Mouse (Mus musculus) liver, embryonic 12.5 days (tissue): ENCODE measurements around the gene Ddx5. TPM values are rescaled to one million over a fixed set of nuclear protein-coding genes. Genes with fewer than 3 reads are reported as not detected.
"Not testable (repeated sequence)": the region's sequence is repeated elsewhere in the genome, so short reads cannot be mapped to it uniquely, and the experiment has no call there.

Source experiments
- ATAC-seq: fragments of 200-750 bp; cut with Nextera tagmentation; 2 replicates; pipeline ENCODE4 v1.8.0; 2017; ENCODE audit warnings: moderate number of reproducible peaks, mild to moderate bottlenecking, moderate library complexity
- H3K27ac ChIP-seq: fragments of 300-500 bp; sonication (generic); 2 replicates; pipeline ENCODE4 v1.5.1; 2016; ENCODE audit warnings: mild to moderate bottlenecking
- H3K27me3 ChIP-seq: fragments of 300-500 bp; sonication (generic); replicated peaks from 2 replicates; pipeline ENCODE4 v1.6.1; 2016; ENCODE audit warnings: mild to moderate bottlenecking, moderate library complexity
- H3K36me3 ChIP-seq: fragments of 300-500 bp; sonication (generic); 2 replicates; pipeline ENCODE4 v1.6.1; 2016; ENCODE audit warnings: mild to moderate bottlenecking, moderate library complexity
- H3K4me1 ChIP-seq: fragments of 300-500 bp; sonication (generic); 2 replicates; pipeline ENCODE4 v1.6.1; 2016
- H3K4me2 ChIP-seq: fragments of 300-500 bp; sonication (generic); 2 replicates; pipeline ENCODE4 v1.6.1; 2016; ENCODE audit warnings: mild to moderate bottlenecking, moderate library complexity
- H3K4me3 ChIP-seq: fragments of 300-500 bp; sonication (generic); 2 replicates; pipeline ENCODE4 v1.5.1; 2016; ENCODE audit warnings: mild to moderate bottlenecking, moderate library complexity
- H3K9ac ChIP-seq: fragments of 300-500 bp; sonication (generic); 2 replicates; pipeline ENCODE4 v1.6.1; 2016; ENCODE audit warnings: mild to moderate bottlenecking, moderate library complexity
- H3K9me3 ChIP-seq: fragments of 300-500 bp; sonication (generic); replicated peaks from 2 replicates; pipeline ENCODE4 v1.6.1; 2016; ENCODE audit warnings: mild to moderate bottlenecking, moderate library complexity
- WGBS: fragments of 180-500 bp; shearing (Covaris S2); methylation state at CpG from one replicate; pipeline ENCODE4 v1.1.7; 2016; ENCODE audit not compliant: insufficient replicate concordance; 5-methylcytosine and 5-hydroxymethylcytosine counted together
- polyA plus RNA-seq: library from polyadenylated mRNA; unstranded; fragments of >200 nt; fragmentation: Nextera tagmentation; extraction: Ambion mirVana; gene quantifications from 2 replicates; pipeline ENCODE4 v1.2.1, GENCODE M21; 2016

Gene Ddx5
- polyA plus RNA-seq, 1 experiment from 2014 or later: 174 TPM

GRCm38 (mm10) chr11:106816316-106816715 lies 27.3 kb upstream of the Ddx5 start:
- Histone ChIP-seq H3K4me1 (no peaks in the 10 kb centered on the region), H3K27me3 (no peaks in the 10 kb centered on the region), H3K4me3 (no peak overlapping the region), H3K27ac (no peak overlapping the region), H3K36me3 (peaks cover 97% of the 10 kb centered on the region), H3K9ac (no peak overlapping the region), H3K9me3 (no peaks in the 10 kb centered on the region), H3K4me2 (no peak overlapping the region)
- 79% methylated on average over 7 of the region's 7 CpGs for WGBS
- no peak for ATAC-seq

DNA sequence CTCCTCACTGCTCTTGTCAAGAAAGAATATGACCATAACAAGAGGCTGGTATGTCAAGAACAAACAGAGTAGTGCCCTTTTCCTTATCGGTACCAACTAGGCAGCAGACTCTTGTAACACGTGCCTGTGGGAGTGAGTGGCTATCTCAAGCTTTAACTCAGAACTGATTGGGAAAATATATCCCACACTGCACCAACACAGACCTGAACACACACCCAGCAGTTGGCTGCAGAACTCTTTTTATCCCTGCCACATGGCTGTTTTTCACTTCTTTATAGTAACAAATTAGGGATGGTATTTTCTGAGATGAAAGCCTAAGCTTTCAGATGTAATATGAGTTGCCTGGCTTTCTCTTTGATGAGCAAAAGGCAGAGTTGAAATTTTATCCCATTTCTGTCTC lies 26.8 kb upstream of the Ddx5 start:
- H3K27ac ChIP-seq: no peak overlapping the region
- H3K4me1 ChIP-seq: no peaks in the 10 kb centered on the region
- H3K4me2 ChIP-seq: no peak overlapping the region
- no peak for ATAC-seq
- 76% methylated on average over 2 of the region's 2 CpGs for WGBS
- no peak overlapping the region for H3K9ac ChIP-seq
- no peaks in the 10 kb centered on the region for H3K9me3 ChIP-seq
- no peak overlapping the region for H3K4me3 ChIP-seq
- peaks cover 98% of the 10 kb centered on the region for H3K36me3 ChIP-seq
- no peaks in the 10 kb centered on the region for H3K27me3 ChIP-seq

DNA sequence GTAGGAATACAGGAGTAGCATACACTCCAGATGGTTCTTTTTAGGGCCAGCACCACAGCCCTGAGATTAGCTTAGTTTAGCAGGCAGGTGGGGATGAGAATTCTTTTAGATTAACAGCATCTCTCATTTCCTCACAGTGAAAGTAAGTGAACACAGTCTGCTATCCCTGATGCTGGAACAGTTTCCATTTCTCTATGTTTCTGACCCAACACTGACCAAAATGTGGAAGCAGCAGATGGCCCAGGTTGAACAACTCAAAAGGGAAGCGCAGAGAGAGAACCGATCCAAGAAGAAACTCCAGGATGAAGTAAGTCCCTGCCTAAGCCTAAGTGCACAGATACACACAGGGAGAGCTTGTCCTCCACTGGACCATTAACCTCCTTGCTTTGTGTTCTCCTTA lies 26.3 kb upstream of the Ddx5 start:
- no peak overlapping the region for H3K4me3 ChIP-seq
- peaks cover 98% of the 10 kb centered on the region for H3K36me3 ChIP-seq
- H3K27me3 ChIP-seq: no peaks in the 10 kb centered on the region
- no peaks in the 10 kb centered on the region for H3K4me1 ChIP-seq
- 84% methylated on average over 2 of the region's 2 CpGs for WGBS
- no peak for ATAC-seq
- H3K9ac ChIP-seq: no peak overlapping the region
- H3K9me3 ChIP-seq: no peaks in the 10 kb centered on the region
- H3K27ac ChIP-seq: no peak overlapping the region
- no peak overlapping the region for H3K4me2 ChIP-seq

GRCm38 (mm10) chr11:106814601-106815320 lies 25.8 kb upstream of the Ddx5 start:
- Histone ChIP-seq H3K27ac (no peak overlapping the region), H3K4me2 (no peak overlapping the region), H3K9me3 (no peaks in the 10 kb centered on the region), H3K4me1 (no peaks in the 10 kb centered on the region), H3K9ac (no peak overlapping the region), H3K36me3 (peaks cover 100% of the 10 kb centered on the region), H3K4me3 (no peak overlapping the region), H3K27me3 (no peaks in the 10 kb centered on the region)
- WGBS: 80% methylated on average over 14 of the region's 14 CpGs
- ATAC-seq: no peak

- Histone ChIP-seq H3K4me2 (no peak overlapping the region), H3K9me3 (no peaks in the 10 kb centered on the region), H3K27me3 (no peaks in the 10 kb centered on the region), H3K27ac (no peak overlapping the region), H3K36me3 (peaks cover 96% of the 10 kb centered on the region), H3K4me1 (no peaks in the 10 kb centered on the region), H3K4me3 (no peak overlapping the region), H3K9ac (no peak overlapping the region)
- WGBS: 81% methylated on average over 7 of the region's 7 CpGs
- ATAC-seq: no peak
Observed at GRCm38 (mm10) chr11:106812410-106813136, 23.6 kb upstream of the Ddx5 start.

DNA sequence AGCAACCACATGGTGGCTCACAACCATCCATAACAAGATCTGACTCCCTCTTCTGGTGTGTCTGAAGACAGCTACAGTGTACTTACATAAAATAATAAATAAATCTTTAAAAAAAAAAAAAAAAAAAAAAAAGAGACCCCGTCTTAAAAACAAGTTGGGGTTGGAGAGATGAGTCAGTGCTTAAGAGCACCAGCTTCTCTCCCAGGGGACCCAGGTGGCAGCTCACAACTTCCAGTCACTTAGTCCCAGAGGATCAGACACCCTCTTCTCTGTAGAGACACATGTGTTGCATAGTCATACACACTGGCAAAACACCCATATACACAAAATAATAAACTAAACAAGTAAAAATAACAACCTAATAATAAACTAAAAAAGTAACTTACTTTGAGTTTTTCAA lies 18.5 kb upstream of the Ddx5 start:
- H3K9ac ChIP-seq, H3K4me3 ChIP-seq, ATAC-seq, H3K27me3 ChIP-seq, H3K4me1 ChIP-seq, H3K9me3 ChIP-seq, H3K27ac ChIP-seq, H3K4me2 ChIP-seq: not testable (repeated sequence)
- H3K36me3 ChIP-seq: peaks cover 84% of the 10 kb centered on the region
- WGBS: 75% methylated on average over 1 of the region's 1 CpGs

DNA sequence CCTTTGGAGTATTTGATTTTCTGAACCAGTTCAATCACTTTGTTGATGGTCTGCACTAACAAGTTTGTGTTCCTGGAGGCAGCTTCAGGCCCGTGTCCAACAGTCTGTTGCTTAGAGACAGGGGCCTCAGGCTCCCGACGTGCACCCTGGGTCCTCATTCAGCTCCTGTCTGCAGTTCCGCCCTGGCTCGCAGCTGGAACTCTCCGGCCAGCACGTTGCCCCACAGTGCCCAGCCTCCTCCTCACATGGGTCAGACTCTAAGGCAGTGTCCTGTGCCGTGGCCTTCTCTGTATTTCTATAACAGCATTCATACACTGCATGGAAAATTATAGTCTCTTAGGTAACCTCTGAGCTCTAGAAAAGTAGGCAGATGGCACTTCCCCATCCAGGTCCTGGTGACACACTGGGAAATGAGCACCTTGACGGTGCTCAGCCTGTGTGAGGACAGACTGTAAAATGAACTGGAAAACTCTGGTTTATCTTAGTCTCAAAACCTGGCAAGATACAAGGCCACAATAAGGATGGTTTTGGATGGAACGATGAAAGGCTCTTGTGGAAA lies 13.2 kb upstream of the Ddx5 start:
- Histone ChIP-seq H3K27ac (no peak overlapping the region), H3K9me3 (0 out of 2 replicates have a peak, but pooled peaks cover 4% of the 10 kb centered on the region), H3K4me2 (no peak overlapping the region), H3K4me3 (no peak overlapping the region), H3K4me1 (no peaks in the 10 kb centered on the region), H3K36me3 (peaks cover 89% of the 10 kb centered on the region), H3K9ac (no peak overlapping the region), H3K27me3 (no peaks in the 10 kb centered on the region)
- WGBS: 79% methylated on average over 10 of the region's 10 CpGs
- no peak for ATAC-seq

GRCm38 (mm10) chr11:106795679-106796078 lies 6.7 kb upstream of the Ddx5 start:
- H3K9ac ChIP-seq: no peak overlapping the region
- peaks cover 88% of the 10 kb centered on the region for H3K36me3 ChIP-seq
- 0 out of 2 replicates have a peak, but pooled peaks cover 4% of the 10 kb centered on the region for H3K9me3 ChIP-seq
- no peaks in the 10 kb centered on the region for H3K27me3 ChIP-seq
- peaks cover 15% of the 10 kb centered on the region for H3K4me1 ChIP-seq
- ATAC-seq: 0 out of 2 replicates have a peak, but pooled peaks have one; percentile 35
- peak overlapping the region; percentile 55 for H3K27ac ChIP-seq
- 36% methylated on average over 9 of the region's 9 CpGs for WGBS
- H3K4me3 ChIP-seq: no peak overlapping the region
- no peak overlapping the region for H3K4me2 ChIP-seq

GRCm38 (mm10) chr11:106793846-106794245 lies 4.9 kb upstream of the Ddx5 start:
- H3K36me3 ChIP-seq: peaks cover 70% of the 10 kb centered on the region
- 66% methylated on average over 4 of the region's 4 CpGs for WGBS
- ATAC-seq: no peak

GRCm38 (mm10) chr11:106789649-106790048 lies 664 bp upstream of the Ddx5 start:
- peak overlapping the region; percentile 99 for H3K27ac ChIP-seq
- peaks cover 60% of the 10 kb centered on the region for H3K36me3 ChIP-seq
- H3K4me3 ChIP-seq: peak overlapping the region; percentile 83
- H3K9ac ChIP-seq: peak overlapping the region; percentile 99
- H3K4me2 ChIP-seq: peak overlapping the region; percentile 80
- WGBS: under 1% methylated on average over 6 of the region's 6 CpGs
- H3K9me3 ChIP-seq: no peaks in the 10 kb centered on the region
- H3K27me3 ChIP-seq: no peaks in the 10 kb centered on the region
- ATAC-seq: no peak; the same call in 1 of the 2 replicates
- H3K4me1 ChIP-seq: peaks cover 33% of the 10 kb centered on the region

More at GRCm38 (mm10) chr11:106793846-106794245, 4.9 kb upstream of the Ddx5 start:
- H3K4me2 ChIP-seq: no peak overlapping the region
- H3K4me1 ChIP-seq: peaks cover 21% of the 10 kb centered on the region
- H3K9me3 ChIP-seq: 0 out of 2 replicates have a peak, but pooled peaks cover 4% of the 10 kb centered on the region
- H3K27me3 ChIP-seq: no peaks in the 10 kb centered on the region
- no peak overlapping the region for H3K9ac ChIP-seq
- H3K27ac ChIP-seq: no peak overlapping the region
- no peak overlapping the region for H3K4me3 ChIP-seq

- H3K36me3 ChIP-seq: peaks cover 60% of the 10 kb centered on the region
- H3K9ac ChIP-seq: peak overlapping the region; percentile 99
Observed at GRCm38 (mm10) chr11:106788026-106788774, 785 bp downstream of the Ddx5 start.

More at GRCm38 (mm10) chr11:106788026-106788774, 785 bp downstream of the Ddx5 start:
- no peaks in the 10 kb centered on the region for H3K27me3 ChIP-seq
- peak overlapping the region; percentile 99 for H3K27ac ChIP-seq
- ATAC-seq: peak; percentile 80
- peak overlapping the region; percentile 80 for H3K4me2 ChIP-seq
- H3K4me3 ChIP-seq: peak overlapping the region; percentile 83
- H3K9me3 ChIP-seq: no peaks in the 10 kb centered on the region
- H3K4me1 ChIP-seq: peaks cover 44% of the 10 kb centered on the region
- WGBS: 2% methylated on average over 74 of the region's 79 CpGs
